Mouse (Mus musculus) ZHBTc4 (cell line): ENCODE data around the gene Cyp2f2.

Experiments used
- DNase-seq: peaks from one replicate; pipeline ENCODE4 v3.0.0-alpha.2; 2011; ENCODE audit warnings: low read depth, low spot score

Gene Cyp2f2

GRCm38 (mm10) chr7:27153205-27153764 is 33.6 kb downstream of the Cyp2f2 start, which contains the start of gene Cyp2t4:
Gene Cyp2t4, plus strand, starts transcription at chr7:27153714.
- DNase-seq, result peak; percentile 54

DNA sequence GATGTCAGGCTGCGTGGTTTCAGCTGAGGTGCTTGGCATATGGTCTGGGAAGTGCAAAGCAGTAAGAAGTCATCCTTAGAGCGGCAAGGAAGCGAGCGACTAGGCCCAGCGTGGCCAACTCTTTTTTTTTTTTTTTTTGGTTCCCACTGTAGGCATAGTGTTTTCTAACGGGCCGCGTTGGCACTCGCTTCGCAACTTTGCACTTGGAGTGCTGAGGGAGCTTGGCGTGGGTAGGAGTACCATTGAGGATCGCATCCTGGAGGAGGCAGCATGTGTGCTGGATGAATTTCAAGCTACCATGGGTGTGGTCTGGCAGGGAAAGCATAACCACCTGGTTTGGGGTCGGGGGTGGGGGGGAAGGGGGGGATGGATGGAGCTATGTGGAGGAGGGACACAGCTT is 36.3 kb downstream of the Cyp2f2 start:
- no peak for DNase-seq

DNA sequence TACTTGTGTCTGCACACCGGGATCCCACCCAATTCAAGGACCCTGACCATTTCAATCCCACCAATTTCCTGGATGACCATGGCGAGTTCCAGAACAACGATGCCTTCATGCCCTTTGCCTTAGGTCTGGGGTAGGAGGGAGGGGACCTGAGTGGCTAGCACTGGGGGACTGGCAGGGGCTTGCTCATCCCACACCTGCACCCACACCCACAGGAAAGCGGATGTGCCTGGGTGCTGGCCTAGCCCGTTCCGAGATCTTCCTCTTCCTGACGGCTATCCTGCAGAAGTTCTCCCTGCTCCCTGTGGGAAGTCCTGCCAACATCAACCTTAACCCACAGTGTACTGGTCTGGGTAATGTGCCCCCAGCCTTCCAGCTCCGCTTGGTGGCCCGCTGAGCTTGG is 38.5 kb downstream of the Cyp2f2 start:
- DNase-seq, result no peak

DNA sequence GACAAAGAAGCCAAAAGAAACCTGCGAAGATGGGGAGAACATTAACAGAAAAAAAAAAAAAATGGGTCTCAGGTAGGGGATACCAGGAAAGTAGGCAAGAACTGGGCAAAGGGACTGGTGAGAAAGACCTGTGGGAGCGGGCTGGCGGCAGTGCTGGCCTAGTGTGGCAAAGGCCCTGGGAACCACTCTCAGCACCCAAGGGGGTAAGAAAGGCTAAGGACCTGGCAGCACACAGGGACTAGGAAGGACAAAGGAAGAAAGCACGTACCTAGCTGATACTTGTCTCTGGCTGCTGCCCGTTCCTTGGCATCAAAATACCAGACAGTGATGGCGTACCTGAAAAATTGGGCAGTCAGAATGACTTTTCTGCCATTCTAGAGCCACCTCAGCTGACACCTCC is 39.5 kb downstream of the Cyp2f2 start:
- DNase-seq, result no peak

GRCm38 (mm10) chr7:27159882-27160281 is 40.2 kb downstream of the Cyp2f2 start:
- peak; percentile 98 for DNase-seq

DNA sequence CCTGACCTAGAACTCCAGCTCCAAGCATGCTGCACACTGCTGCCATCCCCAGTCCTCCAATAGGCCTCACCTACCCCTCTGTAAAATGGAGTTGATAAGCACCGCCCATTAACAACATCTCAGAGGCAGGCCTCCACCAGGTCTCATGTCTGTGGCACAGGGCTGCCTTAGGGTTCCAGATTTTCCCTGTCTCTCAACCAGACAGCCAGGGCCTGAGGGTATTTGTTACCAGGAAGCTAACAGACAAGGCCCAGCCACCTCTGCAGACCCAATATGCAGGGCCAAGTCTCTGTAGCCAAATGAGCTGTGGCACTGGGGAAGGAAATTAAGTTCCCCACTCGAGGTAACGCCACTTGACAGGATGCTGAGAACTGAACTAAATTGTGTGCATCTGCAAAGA is 41.2 kb downstream of the Cyp2f2 start:
- DNase-seq, result no peak

GRCm38 (mm10) chr7:27161744-27162143 is 42.0 kb downstream of the Cyp2f2 start:
- DNase-seq, result no peak

GRCm38 (mm10) chr7:27162780-27163449 is 43.2 kb downstream of the Cyp2f2 start:
- no peak for DNase-seq

GRCm38 (mm10) chr7:27163450-27163805 is 43.7 kb downstream of the Cyp2f2 start:
- DNase-seq, result no peak

GRCm38 (mm10) chr7:27164112-27164947 is 44.6 kb downstream of the Cyp2f2 start:
- peak; percentile 80 for DNase-seq

DNA sequence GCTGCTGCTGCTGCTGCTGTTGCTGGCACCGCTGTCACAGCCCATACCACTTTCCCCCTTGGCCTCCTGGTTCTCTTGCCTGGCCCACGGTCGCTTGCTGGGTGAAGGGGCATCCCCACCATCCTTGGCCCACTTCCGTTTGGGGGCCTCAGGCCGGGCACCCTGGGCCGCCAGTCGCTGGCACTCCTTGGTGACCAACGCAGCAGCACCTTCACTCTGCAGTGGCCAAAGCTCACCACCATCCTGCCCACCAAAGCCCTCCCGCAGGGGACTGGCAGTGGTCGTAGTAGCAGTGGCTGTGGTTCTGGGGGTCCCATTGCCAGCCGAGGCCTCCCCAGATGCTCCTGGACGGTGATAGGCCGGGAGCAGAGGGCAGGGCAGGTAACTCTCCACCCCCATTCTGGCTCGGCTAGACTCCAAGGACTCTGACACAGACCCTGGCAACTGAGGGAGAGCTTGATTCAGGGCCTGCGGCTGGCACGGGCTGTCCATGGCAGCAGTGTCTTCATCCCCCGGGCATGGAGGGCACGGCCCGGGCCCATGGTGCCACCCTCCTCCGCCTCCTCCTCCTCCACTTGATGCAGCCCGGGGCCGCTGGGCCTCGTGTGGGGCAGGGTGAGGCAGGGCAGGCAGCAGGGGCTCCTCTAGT is 45.4 kb downstream of the Cyp2f2 start:
- DNase-seq, result no peak

GRCm38 (mm10) chr7:27165696-27166095 is 46.0 kb downstream of the Cyp2f2 start:
- no peak for DNase-seq

- peak; percentile 93 for DNase-seq
Measured at GRCm38 (mm10) chr7:27166229-27166613, 46.5 kb downstream of the Cyp2f2 start.

- peak; percentile 95 for DNase-seq
Measured at GRCm38 (mm10) chr7:27166614-27167474, 47.1 kb downstream of the Cyp2f2 start, which contains the start of gene Egln2. Gene Egln2, minus strand, starts transcription at chr7:27166802.

GRCm38 (mm10) chr7:27167475-27168094 is 47.9 kb downstream of the Cyp2f2 start:
- DNase-seq, result no peak

DNA sequence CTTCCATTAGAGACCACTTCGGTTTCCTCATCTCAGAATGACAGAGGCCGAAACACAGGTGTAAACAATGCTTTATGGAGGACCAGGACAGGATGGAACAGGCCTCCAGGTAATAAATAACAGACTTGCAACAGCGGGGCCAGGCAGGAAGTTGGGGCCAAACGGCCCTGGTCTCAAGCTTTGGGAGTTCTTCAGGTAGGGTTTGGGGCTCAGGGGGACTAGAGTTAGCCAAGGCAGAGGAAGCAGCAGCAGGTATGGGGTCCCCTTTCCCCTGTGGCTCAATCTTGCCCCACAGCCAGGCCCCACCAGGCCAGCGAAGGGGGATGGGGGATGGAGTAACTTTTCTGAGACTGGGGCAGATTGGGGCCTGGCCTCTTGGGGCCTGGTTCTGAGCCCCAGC is 48.7 kb downstream of the Cyp2f2 start:
- no peak for DNase-seq

- DNase-seq, result no peak
Measured at GRCm38 (mm10) chr7:27170981-27171380, 51.3 kb downstream of the Cyp2f2 start.

GRCm38 (mm10) chr7:27174496-27174895 is 54.8 kb downstream of the Cyp2f2 start:
- no peak for DNase-seq

DNA sequence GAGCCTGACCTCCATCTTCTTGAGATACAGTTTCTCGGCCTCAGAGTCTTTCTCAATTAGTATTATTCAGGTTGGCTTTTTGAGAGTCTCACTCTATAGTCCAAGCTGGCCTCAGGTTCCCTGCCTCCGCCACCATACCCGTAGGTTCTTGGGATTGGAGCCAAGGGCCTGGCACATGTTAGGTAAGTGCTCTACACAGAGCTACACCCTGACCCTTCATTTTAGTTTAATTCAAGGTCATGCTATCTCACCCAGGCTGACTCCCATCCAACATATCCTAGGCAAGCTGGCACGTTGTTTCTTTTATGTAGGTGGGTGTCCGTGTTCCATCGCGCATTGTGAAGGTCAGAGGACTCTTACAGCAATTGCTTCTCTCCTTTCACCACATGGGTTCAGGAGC is 55.2 kb downstream of the Cyp2f2 start:
- DNase-seq, result no peak

DNA sequence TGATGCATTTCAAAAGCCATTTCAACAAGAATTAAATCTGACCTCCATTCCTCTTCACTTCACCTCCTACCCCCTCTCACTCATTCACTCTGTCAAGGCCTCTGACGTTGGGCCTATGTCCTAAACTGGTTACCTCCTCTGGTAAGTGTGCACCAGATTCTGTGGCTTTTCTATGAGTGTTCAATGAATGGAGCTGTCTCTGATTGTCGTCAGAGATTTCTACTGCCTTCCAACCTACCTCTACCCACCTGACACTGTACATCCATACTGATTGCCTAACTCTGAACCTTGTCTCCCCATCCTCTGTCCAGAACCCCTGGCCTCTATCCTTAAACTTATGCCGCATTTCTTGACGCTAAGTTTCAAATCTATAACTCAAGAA is 58.2 kb downstream of the Cyp2f2 start:
- DNase-seq, result no peak
